Comparison of ENCODE assay signal across 15 mouse cellular contexts in genomic region chr12:98745626-98746025, GRCm38 (mm10). TPM values are rescaled to one million over a fixed set of nuclear protein-coding genes. Genes with fewer than 3 reads are reported as not detected.
DNase-seq lines count a peak whose midpoint lies in the region; TF ChIP-seq lines count a peak whose summit lies in the region.
"Had no signal": no experiment of that assay in that cellular context is flagged by ENCODE, and none has a peak within 500 bp of the region (broad histone marks: within the 10 kb centered on the region; RNA-seq: fewer than 3 reads in every experiment).

No protein-coding gene starts in this region.

- H3K9ac ChIP-seq in liver, adult 2 months (ENCODE audit: low read depth, low read length) = no peak overlapping the region
- H3K9ac ChIP-seq: kidney, embryonic 15.5 days; liver, embryonic 14.5 days; neural tube, embryonic 12.5 days; stomach, embryonic 15.5 days had no signal

- TF ChIP-seq POLR2A in liver, adult 2 months (IDR thresholded peaks at IDR 0.05; ENCODE audit: extremely low read depth, insufficient read depth, low read length) = no peak

- DNase-seq in gastrocnemius, adult 2 months = no peak
- no peak for DNase-seq in gastrocnemius, adult 18-20 months (ENCODE audit: low spot score)
- DNase-seq in liver, adult 2 months (ENCODE audit: extremely low read depth, low read depth, low spot score) = no peak
- no peak for DNase-seq in liver
- DNase-seq in NIH3T3 (ENCODE audit: low read depth) = peak; percentile 9
- DNase-seq in retina, embryonic 14.5 days (ENCODE audit: low spot score) = peak; percentile 59
- DNase-seq in layer of hippocampus, adult 18-20 months (ENCODE audit: low spot score in 2 of 2) = no peak
- DNase-seq in thymus, postnatal 25 days = no peak
- DNase-seq: cerebellum, adult 11 months had no signal

- WGBS in liver, adult 2 months = 65% methylated on average over 4 of the region's 4 CpGs

- peaks cover 11% of the 10 kb centered on the region; the same call in 1 of the 2 replicates for H3K79me2 ChIP-seq in liver, adult 2 months (ENCODE audit: control insufficient read depth, insufficient read depth, low read length)

- H3K36me3 ChIP-seq in liver, adult 2 months (ENCODE audit: control insufficient read depth, insufficient read depth, low read length) = no peaks in the 10 kb centered on the region
- H3K36me3 ChIP-seq: kidney, embryonic 15.5 days; neural tube, embryonic 12.5 days; stomach, embryonic 15.5 days had no signal

- no peaks in the 10 kb centered on the region for H3K27me3 ChIP-seq in liver, adult 2 months (ENCODE audit: control insufficient read depth, insufficient read depth, low read length)
- H3K27me3 ChIP-seq: kidney, embryonic 15.5 days; neural tube, embryonic 12.5 days; stomach, embryonic 15.5 days had no signal

- TF ChIP-seq CTCF in gastrocnemius, adult 2 months (IDR thresholded peaks at IDR 0.05) = no peak
- TF ChIP-seq CTCF in liver, adult 2 months (IDR thresholded peaks at IDR 0.05; ENCODE audit: low read depth, low read length) = no peak

- intact Hi-C loops in gastrocnemius, adult 2 months (cut with DNase I) = loop anchor here (2.0 kb wide), 1 partner anchor 71 kb away; no protein-coding TSS in a partner anchor

- H3K27ac ChIP-seq in gastrocnemius, adult 2 months = peak overlapping the region; percentile 76; the same call in 1 of the 2 replicates
- peak overlapping the region; percentile 3; the same call in 1 of the 2 replicates for H3K27ac ChIP-seq in liver, adult 2 months (replicated peaks; ENCODE audit: insufficient read depth, low read depth, low read length)
- H3K27ac ChIP-seq: forebrain, embryonic 10.5 days; kidney, embryonic 15.5 days; limb, embryonic 10.5 days; liver, embryonic 14.5 days; neural tube, embryonic 12.5 days; stomach, embryonic 15.5 days had no signal

- no peak overlapping the region for H3K4me3 ChIP-seq in gastrocnemius, adult 2 months
- no peak overlapping the region for H3K4me3 ChIP-seq in liver, adult 2 months (ENCODE audit: insufficient read depth, low read depth, low read length)
- H3K4me3 ChIP-seq: kidney, embryonic 15.5 days; neural tube, embryonic 12.5 days; stomach, embryonic 15.5 days had no signal

- H3K4me1 ChIP-seq in liver, adult 2 months (ENCODE audit: control insufficient read depth, insufficient read depth, low read length) = peaks cover 8% of the 10 kb centered on the region

RNA-seq across cellular contexts. Expression of gene Zc3h14, which starts 1.1 kb away (rescaled TPM):
- total RNA-seq in gastrocnemius, adult 2 months (2021) = 10 to 100 TPM; 45.2 to 47.7 TPM
- 10 to 100 TPM; 46.9 to 49.6 TPM for total RNA-seq in gastrocnemius, adult 18-20 months (2021)
- total RNA-seq in liver, adult 2 months (2014; rRNA removed) = 47.1 and 53.7 TPM in 2 replicates
- 21.9 and 22.7 TPM in 2 replicates for polyA plus RNA-seq in liver, adult 2 months (2012; rRNA removed)
- 10 to 100 TPM; 90.4 to 93.2 TPM for total RNA-seq in layer of hippocampus, adult 18-20 months (2021)

RNA-seq across cellular contexts. Expression of gene Ptpn21, which starts 8.4 kb away (rescaled TPM):
- total RNA-seq in gastrocnemius, adult 2 months (2021) = 10 to 100 TPM; 32.8 to 34.9 TPM
- 10 to 100 TPM; 31.8 to 44.3 TPM for total RNA-seq in gastrocnemius, adult 18-20 months (2021)
- 5.9 and 10.1 TPM in 2 replicates for total RNA-seq in liver, adult 2 months (2014; rRNA removed)
- 10.4 and 12.2 TPM in 2 replicates for polyA plus RNA-seq in liver, adult 2 months (2012; rRNA removed)
- 1 to 10 TPM; 6.8 to 7.1 TPM for total RNA-seq in layer of hippocampus, adult 18-20 months (2021)

Comparison
In these comparisons a context has a peak if more than half of its experiments do, and no peak if none do; other contexts are left out.
1. DNase-seq: peak in NIH3T3 (single experiment) and retina, embryonic 14.5 days (single experiment); none in gastrocnemius, adult 2 months (single experiment), gastrocnemius, adult 18-20 months (single experiment), liver, adult 2 months (single experiment), liver (single experiment), layer of hippocampus, adult 18-20 months (0 of 2) and thymus, postnatal 25 days (single experiment).